Mouse (Mus musculus): ENCODE data around the gene Tnp1. TPM values are rescaled to one million over a fixed set of nuclear protein-coding genes. Genes with fewer than 3 reads are reported as not detected.
A peak's percentile ranks its signal among the peaks of the same experiment; 100 is the strongest.

Gene Tnp1
- not detected for total RNA-seq (2022)

GRCm38 (mm10) chr1:73015731-73016130, at the start of gene Tnp1:
Gene Tnp1 (minus strand): TSS chr1:73015909.
- no peak for DNase-seq

- no peak for DNase-seq
These were observed 48.6 kb upstream of the Tnp1 start for GRCm38 (mm10) chr1:73064336-73064735.

GRCm38 (mm10) chr1:73061491-73062233, 46.0 kb upstream of the Tnp1 start:
- no peak for DNase-seq

- no peak for DNase-seq
These were observed 44.6 kb upstream of the Tnp1 start for GRCm38 (mm10) chr1:73060271-73060670.

- DNase-seq: peak; percentile 54
These were observed 40.7 kb upstream of the Tnp1 start for GRCm38 (mm10) chr1:73056266-73057001.

GRCm38 (mm10) chr1:73055820-73056219, 40.1 kb upstream of the Tnp1 start:
- no peak for DNase-seq

GRCm38 (mm10) chr1:73055206-73055605, 39.5 kb upstream of the Tnp1 start:
- DNase-seq: no peak

- DNase-seq: no peak
These were observed 38.0 kb upstream of the Tnp1 start for GRCm38 (mm10) chr1:73053545-73054326.

GRCm38 (mm10) chr1:73046896-73047672, 31.4 kb upstream of the Tnp1 start:
- DNase-seq: no peak

GRCm38 (mm10) chr1:73045948-73046685, 30.4 kb upstream of the Tnp1 start:
- no peak for DNase-seq

- DNase-seq: no peak
These were observed 28.0 kb upstream of the Tnp1 start for GRCm38 (mm10) chr1:73043671-73044070.

GRCm38 (mm10) chr1:73040691-73041425, 25.1 kb upstream of the Tnp1 start:
- no peak for DNase-seq

GRCm38 (mm10) chr1:73038532-73038931, 22.8 kb upstream of the Tnp1 start:
- no peak for DNase-seq

GRCm38 (mm10) chr1:73036536-73036935, 20.8 kb upstream of the Tnp1 start:
- no peak for DNase-seq

GRCm38 (mm10) chr1:73035726-73036125, 20.0 kb upstream of the Tnp1 start:
- no peak for DNase-seq

GRCm38 (mm10) chr1:73032491-73032890, 16.8 kb upstream of the Tnp1 start:
- no peak for DNase-seq

- DNase-seq: no peak
These were observed 13.0 kb upstream of the Tnp1 start for GRCm38 (mm10) chr1:73028741-73029140.

GRCm38 (mm10) chr1:73027381-73027780, 11.7 kb upstream of the Tnp1 start:
- no peak for DNase-seq

GRCm38 (mm10) chr1:73026786-73027299, 11.1 kb upstream of the Tnp1 start:
- DNase-seq: no peak

GRCm38 (mm10) chr1:73026157-73026556, 10.4 kb upstream of the Tnp1 start:
- no peak for DNase-seq

- no peak for DNase-seq
These were observed 8.9 kb downstream of the Tnp1 start for GRCm38 (mm10) chr1:73006847-73007246.
